Mouse (Mus musculus): ENCODE data around the gene Smc6.

The Smc6 gene

DNA sequence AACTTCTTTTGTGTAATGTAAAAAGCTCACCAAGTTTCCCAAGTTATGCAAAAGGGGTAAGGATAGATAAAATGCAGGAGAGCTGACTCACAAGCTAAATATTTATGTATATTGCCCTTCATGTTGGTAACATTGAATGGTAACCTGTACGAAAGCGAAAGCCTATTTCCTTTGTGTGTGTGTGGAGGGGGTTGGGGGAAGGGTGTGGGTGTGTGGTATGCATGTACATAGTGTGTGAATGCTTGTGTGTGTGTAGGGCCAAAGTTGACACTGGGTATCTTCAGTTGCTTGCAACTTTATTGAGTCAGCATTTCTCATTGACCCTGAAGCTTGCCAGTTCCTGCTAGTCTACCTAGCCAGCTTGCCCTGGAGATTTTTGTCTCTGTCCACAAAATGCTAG is 15.9 kb downstream of the Smc6 start:
- no peak for DNase-seq (ENCODE audit: low read depth, low spot score)

DNA sequence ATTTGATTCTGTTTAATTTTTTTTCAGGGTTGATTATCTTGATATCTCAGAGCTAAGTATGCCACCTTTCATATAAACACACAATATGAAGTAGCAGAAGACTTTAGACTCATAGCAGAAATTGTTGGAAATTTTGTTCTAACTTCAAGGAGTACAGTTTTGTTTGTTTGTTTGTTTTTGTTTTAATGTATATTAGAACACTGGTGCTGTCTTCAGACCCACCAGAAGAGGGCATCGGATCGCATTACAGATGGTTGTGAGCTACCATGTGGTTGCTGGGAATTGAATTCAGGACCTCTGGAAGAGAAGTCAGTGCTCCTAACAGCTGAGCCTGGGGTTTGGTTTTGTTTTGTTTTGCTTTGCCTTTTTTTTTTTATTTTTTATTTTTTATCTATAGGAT is 20.7 kb downstream of the Smc6 start:
- peak; percentile 20 for DNase-seq (ENCODE audit: low read depth, low spot score)

DNA sequence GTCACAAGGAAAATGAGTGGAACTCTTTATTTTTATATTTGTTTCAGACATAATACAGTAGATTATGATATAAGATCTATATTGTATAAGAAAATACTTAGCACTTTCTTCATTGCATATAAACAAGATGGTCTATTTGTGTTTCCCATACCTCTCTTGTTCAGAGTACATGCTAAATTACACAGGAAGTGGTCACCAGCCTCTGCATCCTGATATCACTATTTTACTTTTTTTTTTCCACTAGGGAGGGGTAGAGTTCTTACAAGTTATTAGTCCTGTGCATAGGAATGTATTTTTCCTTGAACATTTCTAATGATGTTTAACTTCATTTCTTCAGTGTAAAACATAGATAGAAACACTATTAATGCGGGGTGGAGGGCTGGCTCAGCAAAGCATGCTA is 35.2 kb downstream of the Smc6 start:
- no peak for DNase-seq (ENCODE audit: low read depth, low spot score)

DNA sequence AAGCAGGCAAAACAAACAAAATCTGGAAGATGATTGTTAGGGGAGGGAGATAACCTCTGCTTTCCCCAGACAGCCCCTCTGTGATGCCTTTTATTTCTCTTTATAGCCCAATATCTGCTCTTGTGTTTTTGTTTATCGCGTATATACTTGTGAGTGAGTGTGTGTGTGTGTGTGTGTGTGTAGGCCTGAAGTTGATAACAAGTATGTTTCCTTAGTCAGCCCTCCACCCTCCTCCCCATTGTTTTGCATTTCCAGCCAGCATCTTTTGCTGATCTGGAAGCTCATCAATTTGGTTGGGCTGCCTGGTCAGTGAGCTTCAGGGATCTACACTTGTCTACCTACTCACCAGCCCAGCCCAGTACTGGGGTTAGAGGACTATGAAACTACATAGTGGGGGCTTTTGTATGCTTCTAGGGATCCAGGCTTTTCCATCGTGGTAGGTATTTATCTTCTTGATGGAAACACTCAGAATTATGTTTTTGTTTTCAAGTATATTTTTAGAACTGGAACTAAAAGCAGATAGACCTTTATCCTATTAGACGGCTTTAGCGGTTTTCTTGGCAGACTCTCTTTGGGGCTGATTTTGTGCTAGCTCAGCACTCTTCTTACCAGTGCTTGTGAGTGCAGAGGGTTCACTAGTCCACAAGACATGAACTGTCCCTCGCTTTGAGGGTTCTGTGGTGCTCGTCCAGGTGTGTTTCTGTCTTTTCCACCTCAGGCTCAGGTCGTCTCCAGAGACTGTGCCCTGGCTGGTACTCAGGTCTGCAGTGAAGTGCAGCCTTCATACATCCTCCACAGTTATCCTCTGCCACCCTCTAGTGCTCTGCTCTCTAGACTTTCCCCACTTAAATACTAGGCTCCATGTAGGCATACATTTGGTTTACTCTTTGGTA is 41.3 kb downstream of the Smc6 start:
- DNase-seq (ENCODE audit: low read depth, low spot score), result no peak

DNA sequence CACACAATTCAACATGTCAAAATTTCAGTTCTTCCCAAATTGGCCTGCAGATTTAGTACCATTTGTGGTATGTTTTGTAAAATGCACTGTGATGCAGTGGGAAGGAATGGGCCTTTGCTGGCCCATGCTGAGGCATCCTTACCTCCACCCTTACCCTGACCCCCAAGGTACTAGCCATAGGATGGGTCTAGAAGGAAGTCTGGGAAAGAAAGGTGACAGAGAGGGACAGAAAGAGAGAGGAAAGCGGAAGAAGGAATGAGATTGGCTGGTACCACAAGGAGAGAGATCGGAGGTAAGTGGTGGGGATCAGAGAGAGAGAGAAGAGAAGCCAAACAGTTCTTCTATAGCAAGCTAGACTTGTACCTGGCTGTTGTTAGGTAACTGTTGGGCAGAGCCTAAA is 45.4 kb downstream of the Smc6 start:
- DNase-seq (ENCODE audit: low read depth, low spot score), result no peak

DNA sequence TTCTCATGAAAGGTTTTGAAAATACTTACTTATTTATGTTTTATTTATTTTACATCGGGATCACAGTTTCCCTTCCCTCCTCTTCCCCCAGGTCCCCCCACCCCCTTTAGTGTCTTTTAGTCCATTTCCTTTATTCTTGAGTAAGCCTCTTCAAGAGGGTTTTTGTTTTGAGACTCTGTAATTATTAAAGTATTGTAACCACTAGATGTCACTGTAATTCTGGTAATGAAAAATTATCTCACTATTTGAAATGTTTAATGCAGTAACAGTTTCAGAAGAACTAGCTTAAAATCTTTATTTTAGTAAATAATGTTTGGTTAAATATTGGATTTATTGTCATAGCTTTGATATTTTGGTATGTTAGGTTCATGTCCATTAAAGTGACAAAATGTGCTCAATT is 48.2 kb downstream of the Smc6 start:
- DNase-seq (ENCODE audit: low read depth, low spot score), result no peak

DNA sequence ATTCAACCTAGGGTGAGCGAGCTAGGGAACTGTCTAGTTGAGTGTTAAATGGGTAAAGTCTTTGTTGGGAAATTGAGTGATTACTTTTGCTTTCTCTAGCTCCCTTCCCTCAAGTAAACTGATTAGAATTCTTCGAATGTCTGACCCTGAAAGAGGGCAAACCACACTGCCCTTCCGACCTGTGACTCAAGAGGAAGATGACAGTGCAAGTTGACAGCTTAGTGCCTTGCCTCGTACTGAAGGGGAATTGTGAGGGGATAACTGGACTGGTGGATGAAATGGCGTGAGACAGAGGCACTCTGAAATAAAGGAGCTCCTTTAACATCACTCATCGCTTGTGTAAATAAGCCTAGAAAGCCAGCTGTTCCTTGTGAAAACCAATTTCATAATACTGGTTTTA is 52.0 kb downstream of the Smc6 start:
- no peak for DNase-seq (ENCODE audit: low read depth, low spot score)

DNA sequence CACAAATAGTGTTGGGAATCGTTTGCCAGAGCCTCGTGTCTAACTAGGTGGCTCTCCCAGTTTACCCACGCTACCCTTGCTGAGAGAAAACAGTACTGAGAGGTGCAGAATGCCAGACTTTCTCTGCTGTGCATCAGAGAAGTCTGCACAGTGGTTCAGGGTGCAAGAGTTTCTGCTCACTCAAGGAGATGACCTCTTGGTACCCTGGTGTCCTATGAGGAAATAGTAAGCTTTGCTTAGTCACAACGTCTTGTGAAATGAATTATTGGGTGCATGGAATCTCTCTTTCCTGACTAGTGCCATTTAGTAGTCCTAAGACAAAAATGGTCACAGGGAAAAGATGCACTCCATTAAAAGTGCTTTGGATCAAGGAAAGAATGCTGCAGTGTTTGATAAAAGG is 58.8 kb downstream of the Smc6 start:
- no peak for DNase-seq (ENCODE audit: low read depth, low spot score)

DNA sequence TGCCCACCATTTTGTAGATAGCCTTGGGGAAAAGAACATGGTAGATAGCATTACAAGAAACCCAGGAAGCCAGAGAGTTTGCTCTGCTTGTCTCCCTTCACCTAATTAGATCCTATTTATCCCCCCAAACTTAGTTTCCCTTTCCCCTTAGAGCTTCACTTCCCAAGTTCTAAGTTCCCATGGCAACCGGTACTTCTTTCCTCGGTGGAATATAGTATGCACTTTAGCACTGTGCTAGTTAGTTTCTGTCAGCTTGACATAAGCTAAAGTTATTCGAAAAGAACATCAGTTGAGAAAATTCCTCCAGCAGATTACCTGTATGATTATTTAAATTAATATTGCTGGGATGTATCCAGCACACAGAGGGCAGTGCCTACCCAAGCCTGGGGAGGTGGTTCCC is 60.8 kb downstream of the Smc6 start:
- no peak for DNase-seq (ENCODE audit: low read depth, low spot score)

DNA sequence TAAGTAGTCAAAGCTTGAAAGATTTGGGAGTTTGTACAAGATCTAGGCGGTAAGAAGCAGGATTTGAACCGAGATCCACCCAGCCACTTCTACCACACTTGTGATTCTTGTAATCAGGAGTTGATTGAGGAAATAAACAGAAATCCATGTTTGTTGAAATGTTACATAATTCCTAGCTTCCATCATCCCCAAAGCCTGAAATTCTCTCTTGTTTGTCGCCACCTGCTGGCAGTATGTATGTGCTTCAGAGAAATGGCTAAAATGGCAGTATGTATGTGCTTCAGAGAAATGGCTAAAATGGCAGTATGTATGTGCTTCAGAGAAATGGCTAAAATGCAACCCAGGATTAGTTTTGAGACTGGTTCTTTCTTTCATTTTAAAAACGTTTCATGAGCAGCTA is 71.2 kb downstream of the Smc6 start:
- peak; percentile 55 for DNase-seq (ENCODE audit: low read depth, low spot score)

DNA sequence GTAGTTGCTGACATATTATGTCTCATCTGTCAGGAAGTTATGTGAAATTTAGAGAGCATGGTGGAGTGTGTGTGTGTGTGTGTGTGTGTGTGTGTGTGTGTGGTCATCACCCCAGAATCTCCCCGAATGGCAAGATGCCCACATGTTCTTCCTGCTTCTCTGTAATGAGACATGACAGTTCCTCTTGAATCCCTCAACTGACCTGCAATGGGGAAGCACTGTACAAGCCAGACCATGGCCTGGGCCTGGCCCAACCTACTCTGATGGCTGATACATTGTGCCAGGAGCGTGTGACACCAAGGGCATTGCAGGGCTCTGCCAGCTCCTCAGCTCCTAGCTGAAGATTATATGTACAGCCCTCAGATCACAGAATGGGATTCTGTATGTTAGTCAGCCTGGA is 72.6 kb downstream of the Smc6 start:
- DNase-seq (ENCODE audit: low read depth, low spot score), result no peak

DNA sequence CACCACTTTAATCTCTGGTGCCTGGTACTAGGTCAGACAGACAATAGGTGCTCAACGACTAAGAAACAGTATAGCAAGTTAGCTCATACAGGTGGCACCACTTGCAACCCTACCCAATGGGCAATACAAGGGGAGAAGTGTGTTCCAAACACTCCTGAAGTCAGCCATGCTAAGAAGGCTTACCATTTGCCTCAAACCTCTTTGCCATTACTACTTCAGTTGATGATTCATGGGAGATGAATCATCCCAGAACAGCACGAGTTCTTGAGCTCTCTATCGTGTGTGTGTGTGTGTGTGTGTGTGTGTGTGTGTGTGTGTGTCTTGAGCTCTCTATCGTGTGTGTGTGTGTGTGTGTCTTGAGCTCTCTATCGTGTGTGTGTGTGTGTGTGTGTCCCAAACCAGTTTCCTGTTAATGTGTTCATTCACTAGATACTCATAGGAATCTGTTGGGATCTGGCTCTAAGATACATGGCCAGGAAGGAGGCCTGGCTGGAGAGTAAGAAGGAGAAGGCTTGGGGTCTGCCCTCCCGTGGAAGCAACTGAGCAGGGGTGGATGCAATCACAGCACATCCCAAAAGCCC is 76.4 kb downstream of the Smc6 start:
- no peak for DNase-seq (ENCODE audit: low read depth, low spot score)

DNA sequence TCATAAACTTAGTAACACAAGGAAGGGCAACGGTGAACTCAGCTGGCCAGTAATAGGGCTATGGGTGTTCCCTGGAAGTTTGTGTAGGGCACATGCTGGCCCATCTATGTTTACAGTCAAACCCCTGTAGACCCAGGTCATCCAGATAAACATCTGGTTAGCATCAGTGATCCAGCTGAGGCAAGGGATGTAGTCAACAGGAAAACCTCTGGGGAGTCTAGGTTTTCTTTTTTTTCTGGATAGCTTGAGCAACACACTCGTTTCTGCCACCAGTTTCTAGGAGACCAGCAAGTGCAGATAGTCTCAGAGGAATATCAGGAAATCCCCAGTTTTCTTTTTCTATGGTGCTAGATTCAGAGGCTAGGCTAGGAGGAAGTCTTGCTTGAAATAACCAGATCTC is 80.3 kb downstream of the Smc6 start:
- DNase-seq (ENCODE audit: low read depth, low spot score), result no peak

DNA sequence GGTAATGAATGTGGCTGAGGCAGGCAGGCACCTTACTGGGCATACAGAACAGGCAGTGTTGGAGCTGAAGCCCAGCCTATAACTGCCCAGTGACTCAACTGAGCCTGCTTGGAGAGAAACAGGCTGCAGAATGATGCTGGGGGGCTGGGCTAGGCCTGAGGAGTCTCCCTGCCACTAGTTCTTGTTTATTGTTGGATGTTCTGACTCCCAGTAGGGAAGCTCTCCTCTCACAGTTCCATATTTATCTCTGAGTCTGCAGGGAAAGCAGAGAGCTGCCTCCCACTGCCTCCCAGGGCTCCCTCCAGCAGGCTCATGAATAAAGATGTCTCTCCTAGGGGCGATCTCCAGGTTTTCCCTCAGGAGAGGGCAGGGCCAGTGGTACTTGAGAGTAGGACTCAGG is 82.7 kb downstream of the Smc6 start:
- DNase-seq (ENCODE audit: low read depth, low spot score), result no peak

DNA sequence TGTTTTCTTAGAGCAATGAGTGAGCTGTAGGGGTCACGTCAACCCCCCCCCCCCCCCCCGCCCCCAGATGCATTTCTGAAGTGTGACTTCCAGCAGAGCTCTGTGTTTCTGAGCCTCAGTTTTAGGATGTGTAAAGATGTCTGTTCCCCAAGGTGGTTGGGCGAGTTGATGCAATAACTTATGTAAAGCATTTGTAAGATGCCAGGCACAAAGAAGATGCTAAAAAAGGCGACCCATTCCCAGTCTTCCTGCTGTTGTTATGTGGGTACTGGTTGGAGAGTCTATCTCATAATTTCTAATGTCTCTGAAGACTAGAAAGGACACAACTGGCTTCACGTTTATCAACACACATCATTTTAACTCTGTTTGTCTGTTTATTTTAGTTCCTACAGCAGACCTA is 84.2 kb downstream of the Smc6 start:
- no peak for DNase-seq (ENCODE audit: low read depth, low spot score)

DNA sequence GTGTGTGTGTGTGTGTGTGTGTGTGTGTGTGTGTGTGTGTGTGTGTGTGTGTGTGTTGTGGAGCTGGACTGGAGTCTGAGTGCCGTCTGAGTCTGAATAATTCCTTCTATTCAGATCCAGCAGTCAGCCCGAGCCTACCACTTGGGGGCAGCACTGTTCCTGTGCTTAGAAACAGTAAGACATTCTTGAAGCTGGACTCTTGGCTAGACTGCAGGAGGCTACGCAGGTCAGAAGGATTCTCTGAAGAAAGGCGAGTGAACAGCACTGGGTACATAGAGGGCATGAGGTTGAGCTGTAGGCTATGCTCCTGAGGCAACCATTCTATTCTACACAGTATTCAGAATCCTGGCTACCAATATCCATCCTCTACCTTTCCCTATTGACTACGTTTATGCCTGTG is 85.2 kb downstream of the Smc6 start:
- DNase-seq (ENCODE audit: low read depth, low spot score), result peak; percentile 84

DNA sequence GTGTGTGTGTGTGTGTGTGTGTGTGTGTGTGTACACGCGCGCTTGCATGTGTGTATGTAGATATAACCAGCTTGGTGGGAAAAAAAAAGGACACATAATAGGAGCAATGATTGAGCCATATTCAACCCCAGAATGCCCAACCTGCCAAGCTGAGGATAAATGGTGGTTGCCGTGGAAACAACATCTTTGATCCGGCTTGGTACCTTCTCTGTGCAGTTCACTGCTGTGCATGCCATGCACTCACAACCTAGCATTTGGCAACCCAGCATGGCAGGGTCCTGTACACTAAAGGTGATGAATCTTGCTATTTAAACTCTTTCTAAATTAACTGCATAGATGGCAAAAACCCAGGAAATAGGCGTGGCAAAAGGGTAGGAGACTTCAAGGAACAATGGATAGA is 96.7 kb downstream of the Smc6 start:
- no peak for DNase-seq (ENCODE audit: low read depth, low spot score)

DNA sequence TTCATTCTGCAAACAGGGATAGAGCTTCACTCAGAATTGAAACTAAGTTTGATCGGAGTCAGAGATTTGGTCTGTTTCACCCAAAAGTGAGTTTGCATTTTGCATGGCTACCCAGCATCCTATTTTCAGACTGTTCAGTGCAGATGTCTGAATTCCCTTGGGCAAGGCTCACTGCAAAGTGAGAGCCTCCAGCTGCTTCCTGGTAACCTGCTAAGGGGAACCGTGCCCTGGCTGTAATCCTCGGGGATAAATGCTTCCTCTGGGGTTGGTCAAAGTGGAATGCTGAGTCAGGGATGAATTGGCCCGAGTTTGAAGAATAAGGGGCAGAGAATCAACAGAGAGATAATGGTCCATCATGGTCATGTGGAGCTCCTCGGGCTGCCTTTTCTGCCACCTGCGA is 99.2 kb downstream of the Smc6 start:
- no peak for DNase-seq (ENCODE audit: low read depth, low spot score)

DNA sequence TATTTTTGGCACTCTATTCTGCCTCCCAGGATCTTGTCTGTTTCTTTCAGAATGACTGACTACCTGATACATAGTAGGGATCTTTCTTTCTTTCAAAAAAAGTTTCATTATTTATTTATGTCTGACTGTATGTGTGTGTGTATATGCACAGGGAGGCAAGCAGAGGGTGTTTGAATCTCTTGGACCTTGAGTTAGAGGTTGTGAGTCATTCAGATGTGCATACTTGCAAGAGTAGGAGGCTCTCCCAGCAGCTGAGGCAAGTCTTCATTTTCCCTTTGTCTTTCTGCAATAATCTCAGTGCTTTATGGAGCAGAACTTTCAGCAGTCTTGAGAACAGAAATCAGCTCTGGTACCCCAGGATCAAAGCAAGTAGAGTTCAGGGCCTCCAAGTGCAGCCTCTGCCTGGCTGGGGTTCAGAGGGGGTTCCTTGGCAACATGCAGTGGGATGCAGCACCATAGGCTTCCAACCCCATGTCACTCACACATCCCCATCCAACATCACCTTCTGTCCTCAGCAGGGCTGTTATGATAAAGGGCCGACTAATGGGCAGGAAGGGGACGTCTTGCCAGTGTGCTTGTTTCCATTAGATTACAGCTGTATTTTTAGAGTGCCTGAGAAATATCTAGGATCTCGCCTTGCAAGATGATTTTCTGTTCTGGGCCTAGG is 101.5 kb downstream of the Smc6 start:
- no peak for DNase-seq (ENCODE audit: low read depth, low spot score)
